9 mouse cellular contexts compared by ENCODE assay signal in genomic region chr6:96112854-96113253, GRCm38 (mm10). TPM values are rescaled to one million over a fixed set of nuclear protein-coding genes. Genes with fewer than 3 reads are reported as not detected.
DNase-seq lines count a peak whose midpoint lies in the region; ATAC-seq lines count a peak whose summit lies in the region.
"Had no signal": no experiment of that assay in that cellular context is flagged by ENCODE, and none has a peak within 500 bp of the region (broad histone marks: within the 10 kb centered on the region; RNA-seq: fewer than 3 reads in every experiment).

Fam19a1 (plus strand) TSS chr6:96113154.

- intact Hi-C loops in heart, postnatal 25 days (cut with DNase I), result no loop called here
- intact Hi-C loops in left cerebral cortex, postnatal 10 days (cut with DNase I), result loop anchor here (10.0 kb wide), 1 partner anchor 312 kb away; no protein-coding TSS in a partner anchor

- H3K27ac ChIP-seq in heart, embryonic 13.5 days (replicated peaks), result no peak within 1 kb of the TSS
- H3K27ac ChIP-seq in midbrain, embryonic 13.5 days, result no peak within 1 kb of the TSS
- no peak within 1 kb of the TSS for H3K27ac ChIP-seq in midbrain, embryonic 11.5 days (ENCODE audit: low read depth, low read length)
- H3K27ac ChIP-seq in stomach, embryonic 16.5 days (ENCODE audit: low read length), result no peak within 1 kb of the TSS

- peaks cover 3% of the 10 kb centered on the region; the same call in 1 of the 2 replicates for H3K27me3 ChIP-seq in heart, embryonic 13.5 days (replicated peaks)
- peaks cover 4% of the 10 kb centered on the region; the same call in 1 of the 2 replicates for H3K27me3 ChIP-seq in midbrain, embryonic 13.5 days
- H3K27me3 ChIP-seq in midbrain, embryonic 11.5 days (ENCODE audit: control insufficient read depth, insufficient read depth, low read length), result no peaks in the 10 kb centered on the region
- no peaks in the 10 kb centered on the region for H3K27me3 ChIP-seq in stomach, embryonic 16.5 days (ENCODE audit: control insufficient read depth, insufficient read depth, low read length)

- WGBS in heart, embryonic 13.5 days, result 36% methylated on average over 6 of the region's 6 CpGs
- WGBS in midbrain, embryonic 13.5 days, result 40% methylated on average over 6 of the region's 6 CpGs
- 43% methylated on average over 6 of the region's 6 CpGs for WGBS in midbrain, embryonic 11.5 days
- 30% methylated on average over 6 of the region's 6 CpGs for WGBS in stomach, embryonic 16.5 days

- H3K4me1 ChIP-seq in heart, embryonic 13.5 days, result peaks cover 4% of the 10 kb centered on the region; the same call in 1 of the 2 replicates
- H3K4me1 ChIP-seq in midbrain, embryonic 13.5 days (replicated peaks), result peaks cover 35% of the 10 kb centered on the region
- H3K4me1 ChIP-seq in midbrain, embryonic 11.5 days (ENCODE audit: control insufficient read depth, insufficient read depth, low read length), result peaks cover 3% of the 10 kb centered on the region
- 0 out of 2 replicates have a peak, but pooled peaks cover 3% of the 10 kb centered on the region for H3K4me1 ChIP-seq in stomach, embryonic 16.5 days (ENCODE audit: control insufficient read depth, insufficient read depth, low read length)

- no peaks in the 10 kb centered on the region for H3K9me3 ChIP-seq in heart, embryonic 13.5 days
- H3K9me3 ChIP-seq in midbrain, embryonic 13.5 days, result no peaks in the 10 kb centered on the region
- no peaks in the 10 kb centered on the region for H3K9me3 ChIP-seq in midbrain, embryonic 11.5 days (ENCODE audit: control insufficient read depth, low read length)
- H3K9me3 ChIP-seq in stomach, embryonic 16.5 days (replicated peaks; ENCODE audit: control insufficient read depth, low read length), result no peaks in the 10 kb centered on the region

- 0 out of 2 replicates have a peak within 1 kb of the TSS, but pooled peaks have one; percentile 12 for H3K4me3 ChIP-seq in heart, embryonic 13.5 days
- H3K4me3 ChIP-seq in midbrain, embryonic 13.5 days (replicated peaks), result peak within 1 kb of the TSS; percentile 61
- H3K4me3 ChIP-seq in midbrain, embryonic 11.5 days (ENCODE audit: low read depth, low read length), result no peak within 1 kb of the TSS
- H3K4me3 ChIP-seq in stomach, embryonic 16.5 days (replicated peaks; ENCODE audit: low read length), result peak within 1 kb of the TSS; percentile 39
- H3K4me3 ChIP-seq: myocyte had no signal

- no peak for DNase-seq in heart, postnatal 25 days (ENCODE audit: low spot score)
- no peak for DNase-seq in midbrain, embryonic 11.5 days (ENCODE audit: low spot score, missing footprints)
- DNase-seq in left cerebral cortex, postnatal 10 days (ENCODE audit: extremely low spot score in 1 of 2, low spot score in 2 of 2), result no peak
- DNase-seq in thymus, postnatal 14 days, result no peak
- DNase-seq in cerebellum, adult 9-11 months, result no peak

- ATAC-seq in heart, embryonic 13.5 days (ENCODE audit: extremely low read depth, insufficient number of reproducible peaks, low FRiP score, low TSS enrichment), result no peak
- ATAC-seq in midbrain, embryonic 13.5 days, result no peak
- no peak for ATAC-seq in midbrain, embryonic 11.5 days (ENCODE audit: low FRiP score)
- no peak for ATAC-seq in stomach, embryonic 16.5 days (ENCODE audit: insufficient read depth, low FRiP score)

- no peaks in the 10 kb centered on the region for H3K36me3 ChIP-seq in heart, embryonic 13.5 days
- no peaks in the 10 kb centered on the region for H3K36me3 ChIP-seq in midbrain, embryonic 13.5 days
- no peaks in the 10 kb centered on the region for H3K36me3 ChIP-seq in midbrain, embryonic 11.5 days (ENCODE audit: control insufficient read depth, insufficient read depth, low read length)
- no peaks in the 10 kb centered on the region for H3K36me3 ChIP-seq in stomach, embryonic 16.5 days (ENCODE audit: control insufficient read depth, insufficient read depth, low read length)

- peak within 1 kb of the TSS; percentile 50 for H3K4me2 ChIP-seq in heart, embryonic 13.5 days
- peak within 1 kb of the TSS; percentile 92 for H3K4me2 ChIP-seq in midbrain, embryonic 13.5 days (replicated peaks)
- H3K4me2 ChIP-seq in midbrain, embryonic 11.5 days, result no peak within 1 kb of the TSS
- peak within 1 kb of the TSS; percentile 80 for H3K4me2 ChIP-seq in stomach, embryonic 16.5 days (ENCODE audit: low read depth, low read length)

- H3K9ac ChIP-seq in heart, embryonic 13.5 days, result peak within 1 kb of the TSS; percentile 50; the same call in 1 of the 2 replicates
- peak within 1 kb of the TSS; percentile 44; the same call in 1 of the 2 replicates for H3K9ac ChIP-seq in midbrain, embryonic 13.5 days (replicated peaks)
- no peak within 1 kb of the TSS for H3K9ac ChIP-seq in midbrain, embryonic 11.5 days (ENCODE audit: low read length)
- H3K9ac ChIP-seq in stomach, embryonic 16.5 days (ENCODE audit: low read length), result no peak within 1 kb of the TSS

RNA-seq across cellular contexts. Expression of gene Fam19a1, which starts in this region (rescaled TPM):
- 0.61 and 0.64 TPM in 2 replicates for polyA plus RNA-seq in heart, embryonic 13.5 days (2015; fragmentation: Nextera tagmentation; extraction: Ambion mirVana)
- total RNA-seq in heart, postnatal 25 days (2021), result under 1 TPM in 1 of 2 experiments, not detected in 1; 0.08 TPM
- polyA plus RNA-seq in midbrain, embryonic 13.5 days (2015; fragmentation: Nextera tagmentation; extraction: Ambion mirVana), result 11.7 and 13.4 TPM in 2 replicates
- 1.1 and 1.7 TPM in 2 replicates for polyA plus RNA-seq in midbrain, embryonic 11.5 days (2014; fragmentation: Nextera tagmentation; extraction: Ambion mirVana)
- 10 to 100 TPM; 72.9 to 76.4 TPM for total RNA-seq in left cerebral cortex, postnatal 10 days (2021)
- polyA plus RNA-seq in stomach, embryonic 16.5 days (2015; fragmentation: Nextera tagmentation; extraction: Ambion mirVana), result 6.7 and 7.0 TPM in 2 replicates

Comparison
In these comparisons a context has a peak if more than half of its experiments do, and no peak if none do; other contexts are left out.
1. RNA of gene Fam19a1 (total RNA-seq): 72.9 to 76.4 TPM in left cerebral cortex, postnatal 10 days; 0.08 TPM in heart, postnatal 25 days; every median in the first group is over 10 times any median in the second.
2. H3K9ac ChIP-seq: peak in heart, embryonic 13.5 days (single experiment) and midbrain, embryonic 13.5 days (single experiment); none in midbrain, embryonic 11.5 days (single experiment) and stomach, embryonic 16.5 days (single experiment).